Mouse (Mus musculus) midbrain, embryonic 12.5 days (tissue): Measurements from ENCODE around the gene Tshz2. TPM values are rescaled to one million over a fixed set of nuclear protein-coding genes. Genes with fewer than 3 reads are reported as not detected.

Experiments used
- ATAC-seq: fragments of 200-750 bp; cut with Nextera tagmentation; 2 replicates; pipeline ENCODE4 v1.8.0; 2017; ENCODE audit warnings: low read depth, moderate TSS enrichment, moderate library complexity; ENCODE audit not compliant: low FRiP score
- H3K27ac ChIP-seq: fragments of 300-500 bp; sonication (generic); replicated peaks from 2 replicates; pipeline ENCODE4 v1.5.1; 2016; ENCODE audit warnings: mild to moderate bottlenecking
- H3K27me3 ChIP-seq: fragments of 300-500 bp; sonication (generic); 2 replicates; pipeline ENCODE4 v1.6.1; 2016; ENCODE audit warnings: mild to moderate bottlenecking
- H3K36me3 ChIP-seq: fragments of 300-500 bp; sonication (generic); 2 replicates; pipeline ENCODE4 v1.6.1; 2016
- H3K4me1 ChIP-seq: fragments of 300-500 bp; sonication (generic); 2 replicates; pipeline ENCODE4 v1.6.1; 2016
- H3K4me2 ChIP-seq: fragments of 300-500 bp; sonication (generic); replicated peaks from 2 replicates; pipeline ENCODE4 v1.6.1; 2016; ENCODE audit warnings: mild to moderate bottlenecking, moderate library complexity
- H3K4me3 ChIP-seq: fragments of 300-500 bp; sonication (generic); 2 replicates; pipeline ENCODE4 v1.5.1; 2016; ENCODE audit warnings: mild to moderate bottlenecking
- H3K9ac ChIP-seq: fragments of 300-500 bp; sonication (generic); replicated peaks from 2 replicates; pipeline ENCODE4 v1.6.1; 2016; ENCODE audit warnings: mild to moderate bottlenecking, moderate library complexity
- H3K9me3 ChIP-seq: fragments of 300-500 bp; sonication (generic); 2 replicates; pipeline ENCODE4 v1.6.1; 2016; ENCODE audit warnings: mild to moderate bottlenecking
- WGBS: fragments of 180-500 bp; shearing (Covaris S2); methylation state at CpG from one replicate; pipeline ENCODE4 v1.1.7; 2016; 5-methylcytosine and 5-hydroxymethylcytosine counted together
- polyA plus RNA-seq: library from polyadenylated mRNA; unstranded; fragments of >200 nt; fragmentation: Nextera tagmentation; extraction: Ambion mirVana; gene quantifications from 2 replicates; pipeline ENCODE4 v1.2.1, GENCODE M21; 2016

Gene Tshz2
- polyA plus RNA-seq, 1 experiment from 2014 or later: 6.0 TPM

- ATAC-seq: no peak
- 80% methylated on average over 14 of the region's 14 CpGs for WGBS
These were observed 280.0 kb downstream of the Tshz2 start for GRCm38 (mm10) chr2:169912826-169913225.

GRCm38 (mm10) chr2:169914903-169915302 is 282.1 kb downstream of the Tshz2 start:
- H3K36me3 ChIP-seq: no peaks in the 10 kb centered on the region
- H3K4me2 ChIP-seq: no peak overlapping the region
- H3K4me1 ChIP-seq: no peaks in the 10 kb centered on the region
- 87% methylated on average over 8 of the region's 8 CpGs for WGBS
- H3K27ac ChIP-seq: no peak overlapping the region
- ATAC-seq: no peak
- H3K9ac ChIP-seq: no peak overlapping the region
- no peak overlapping the region for H3K4me3 ChIP-seq
- no peaks in the 10 kb centered on the region for H3K9me3 ChIP-seq
- H3K27me3 ChIP-seq: no peaks in the 10 kb centered on the region

More at GRCm38 (mm10) chr2:169912826-169913225, 280.0 kb downstream of the Tshz2 start:
- no peak overlapping the region for H3K4me2 ChIP-seq
- H3K36me3 ChIP-seq: no peaks in the 10 kb centered on the region
- H3K27ac ChIP-seq: no peak overlapping the region
- no peak overlapping the region for H3K9ac ChIP-seq
- no peaks in the 10 kb centered on the region for H3K9me3 ChIP-seq
- H3K4me1 ChIP-seq: no peaks in the 10 kb centered on the region
- no peaks in the 10 kb centered on the region for H3K27me3 ChIP-seq
- H3K4me3 ChIP-seq: no peak overlapping the region

DNA sequence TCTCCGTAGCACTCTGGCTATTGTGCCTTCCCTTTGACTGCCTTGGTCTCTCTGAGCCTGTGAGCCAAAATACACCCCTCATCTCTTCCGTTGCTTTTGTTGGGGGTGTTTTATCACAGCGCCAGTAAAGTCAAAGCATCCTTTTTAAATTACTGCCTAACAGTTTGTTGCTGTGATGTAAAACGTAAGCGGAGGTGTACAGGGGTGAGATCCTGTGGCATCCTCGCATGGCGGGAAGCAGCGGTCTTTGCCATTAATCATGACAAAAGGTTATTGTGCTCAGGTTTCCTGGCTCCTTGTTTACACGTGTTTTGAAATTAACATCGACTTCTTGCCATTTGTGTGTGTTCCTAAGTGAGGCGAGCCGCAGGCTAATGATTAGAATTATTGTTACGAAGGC is 282.5 kb downstream of the Tshz2 start:
- H3K27me3 ChIP-seq: no peaks in the 10 kb centered on the region
- H3K9me3 ChIP-seq: no peaks in the 10 kb centered on the region
- 87% methylated on average over 13 of the region's 13 CpGs for WGBS
- H3K9ac ChIP-seq: no peak overlapping the region
- no peak overlapping the region for H3K4me2 ChIP-seq
- no peaks in the 10 kb centered on the region for H3K4me1 ChIP-seq
- no peaks in the 10 kb centered on the region for H3K36me3 ChIP-seq
- H3K27ac ChIP-seq: no peak overlapping the region
- no peak overlapping the region for H3K4me3 ChIP-seq
- no peak for ATAC-seq

DNA sequence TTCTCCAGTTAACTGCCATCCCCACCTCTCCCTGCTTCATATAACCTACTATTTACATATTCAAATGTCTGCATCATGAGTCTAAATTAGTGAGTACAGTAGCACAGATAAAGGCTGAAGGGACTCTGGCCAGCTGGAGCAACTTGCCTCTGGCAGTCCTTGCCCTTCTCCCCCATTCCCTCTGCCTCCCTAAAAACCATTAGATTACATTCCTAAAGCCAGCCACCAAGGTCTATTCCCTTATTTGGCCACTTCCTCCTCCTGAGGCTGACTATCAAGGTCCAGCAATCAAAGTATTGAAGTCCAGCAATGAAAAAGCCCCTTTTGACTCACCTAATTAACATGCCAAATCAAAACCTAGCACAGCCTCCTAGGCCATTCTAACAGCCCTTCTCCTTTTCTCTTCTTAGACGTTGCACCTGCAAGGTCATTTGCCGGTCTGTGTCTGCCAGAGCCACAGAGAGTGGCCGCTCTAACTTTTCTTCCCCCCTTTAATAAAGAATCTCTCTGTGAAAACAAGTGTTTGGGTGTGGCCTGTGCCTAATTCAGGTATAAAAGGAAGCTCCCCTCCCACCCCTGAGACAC is 286.4 kb downstream of the Tshz2 start:
- H3K4me3 ChIP-seq: no peak overlapping the region
- no peak for ATAC-seq
- WGBS: 82% methylated on average over 3 of the region's 3 CpGs
- no peak overlapping the region for H3K27ac ChIP-seq
- no peak overlapping the region for H3K4me2 ChIP-seq
- no peaks in the 10 kb centered on the region for H3K9me3 ChIP-seq
- H3K9ac ChIP-seq: no peak overlapping the region
- no peaks in the 10 kb centered on the region for H3K36me3 ChIP-seq
- H3K4me1 ChIP-seq: no peaks in the 10 kb centered on the region
- H3K27me3 ChIP-seq: no peaks in the 10 kb centered on the region

- no peak for ATAC-seq
- H3K4me1 ChIP-seq: peaks cover 8% of the 10 kb centered on the region; the same call in 1 of the 2 replicates
- 78% methylated on average over 8 of the region's 8 CpGs for WGBS
These were observed 291.5 kb downstream of the Tshz2 start for GRCm38 (mm10) chr2:169924177-169924810.

DNA sequence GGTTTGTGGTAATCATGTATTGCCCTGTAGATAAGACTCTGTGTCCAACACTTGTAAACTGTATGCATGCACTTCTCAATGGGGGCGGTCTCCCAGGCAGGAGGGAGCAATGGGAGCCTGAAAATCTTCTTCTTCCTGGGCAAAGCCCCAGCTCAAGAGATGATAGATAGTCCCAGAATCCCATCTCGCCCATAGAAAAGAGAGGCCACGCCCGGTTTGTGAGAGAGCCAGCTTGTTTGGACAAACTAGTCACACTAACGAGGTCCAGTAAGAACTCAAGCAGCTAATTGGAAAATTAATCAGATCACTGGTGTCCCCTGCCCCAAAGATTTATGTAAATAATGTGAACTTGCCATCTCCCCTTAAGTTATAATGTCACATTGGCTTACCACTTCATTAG is 292.7 kb downstream of the Tshz2 start:
- no peak overlapping the region for H3K9ac ChIP-seq
- peaks cover 13% of the 10 kb centered on the region for H3K4me1 ChIP-seq
- H3K4me2 ChIP-seq: no peak overlapping the region
- H3K9me3 ChIP-seq: no peaks in the 10 kb centered on the region
- H3K27ac ChIP-seq: no peak overlapping the region
- no peaks in the 10 kb centered on the region for H3K27me3 ChIP-seq
- no peak for ATAC-seq
- no peaks in the 10 kb centered on the region for H3K36me3 ChIP-seq
- 83% methylated on average over 5 of the region's 5 CpGs for WGBS
- H3K4me3 ChIP-seq: no peak overlapping the region

More at GRCm38 (mm10) chr2:169924177-169924810, 291.5 kb downstream of the Tshz2 start:
- Histone ChIP-seq H3K9me3 (no peaks in the 10 kb centered on the region), H3K27ac (no peak overlapping the region), H3K36me3 (no peaks in the 10 kb centered on the region), H3K4me2 (no peak overlapping the region), H3K27me3 (no peaks in the 10 kb centered on the region), H3K4me3 (no peak overlapping the region), H3K9ac (no peak overlapping the region)

GRCm38 (mm10) chr2:169926016-169926415 is 293.2 kb downstream of the Tshz2 start:
- no peak overlapping the region for H3K4me2 ChIP-seq
- no peak overlapping the region for H3K27ac ChIP-seq
- no peaks in the 10 kb centered on the region for H3K36me3 ChIP-seq
- no peaks in the 10 kb centered on the region for H3K9me3 ChIP-seq
- 88% methylated on average over 11 of the region's 11 CpGs for WGBS
- no peak overlapping the region for H3K9ac ChIP-seq
- peaks cover 13% of the 10 kb centered on the region for H3K4me1 ChIP-seq
- no peak overlapping the region for H3K4me3 ChIP-seq
- H3K27me3 ChIP-seq: no peaks in the 10 kb centered on the region
- no peak for ATAC-seq

DNA sequence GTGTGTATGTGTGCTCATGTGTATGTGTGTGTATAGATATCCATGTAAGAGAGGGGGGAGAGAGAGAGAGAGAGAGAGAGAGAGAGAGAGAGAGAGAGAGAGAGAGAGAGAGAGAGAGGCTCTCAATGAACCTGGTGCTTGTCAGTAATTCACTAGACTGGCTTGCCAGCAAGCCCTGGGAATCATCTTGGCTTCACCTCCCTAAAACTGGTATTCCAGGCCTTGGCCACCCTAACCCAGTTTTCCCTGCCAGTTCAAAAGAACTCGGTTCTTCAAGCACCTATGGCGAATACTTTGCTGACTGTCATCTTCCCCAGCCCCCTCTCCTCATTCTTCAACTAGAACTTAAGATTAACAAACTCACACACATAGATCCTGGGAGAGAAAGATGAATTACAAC is 294.6 kb downstream of the Tshz2 start:
- ATAC-seq: no peak
- Histone ChIP-seq H3K9ac (no peak overlapping the region), H3K4me3 (no peak overlapping the region), H3K36me3 (no peaks in the 10 kb centered on the region), H3K4me2 (no peak overlapping the region), H3K27ac (no peak overlapping the region), H3K4me1 (peaks cover 13% of the 10 kb centered on the region), H3K9me3 (no peaks in the 10 kb centered on the region), H3K27me3 (no peaks in the 10 kb centered on the region)
- WGBS: 75% methylated on average over 2 of the region's 2 CpGs

DNA sequence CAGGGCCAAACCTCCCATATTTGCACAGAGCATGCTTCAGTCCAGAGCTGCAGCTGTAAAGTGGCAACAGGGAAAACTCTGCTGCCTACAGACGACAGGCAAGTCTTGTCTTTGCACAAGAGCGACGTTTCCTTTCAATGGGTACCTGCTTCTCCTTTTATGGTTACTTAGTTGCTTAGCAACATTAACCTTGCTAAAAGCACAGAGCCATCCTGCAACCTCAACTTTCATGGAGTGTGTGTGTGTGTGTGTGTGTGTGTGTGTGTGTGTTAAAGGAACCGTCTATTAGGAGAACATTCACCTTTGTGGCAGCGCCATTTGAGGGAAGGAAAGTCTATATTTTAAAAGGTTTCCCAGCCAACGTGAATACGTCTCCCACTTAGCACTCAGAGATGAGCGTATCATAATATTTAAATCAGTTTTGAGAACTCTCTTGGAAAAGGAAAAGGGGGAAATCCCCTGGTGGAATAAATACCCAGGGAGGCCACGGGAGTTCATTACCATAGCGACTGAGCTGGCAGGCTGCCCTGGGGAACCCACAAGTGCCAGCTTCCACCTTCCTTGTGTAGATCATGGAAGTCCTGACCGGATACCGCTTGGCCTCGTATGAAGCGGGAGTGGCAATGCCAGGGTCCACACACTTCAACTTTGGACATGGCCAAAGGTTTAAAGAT is 295.8 kb downstream of the Tshz2 start:
- Histone ChIP-seq H3K27ac (no peak overlapping the region), H3K9ac (no peak overlapping the region), H3K9me3 (no peaks in the 10 kb centered on the region), H3K4me3 (no peak overlapping the region), H3K27me3 (no peaks in the 10 kb centered on the region), H3K36me3 (no peaks in the 10 kb centered on the region), H3K4me2 (no peak overlapping the region), H3K4me1 (peaks cover 13% of the 10 kb centered on the region)
- no peak for ATAC-seq
- 67% methylated on average over 14 of the region's 14 CpGs for WGBS

DNA sequence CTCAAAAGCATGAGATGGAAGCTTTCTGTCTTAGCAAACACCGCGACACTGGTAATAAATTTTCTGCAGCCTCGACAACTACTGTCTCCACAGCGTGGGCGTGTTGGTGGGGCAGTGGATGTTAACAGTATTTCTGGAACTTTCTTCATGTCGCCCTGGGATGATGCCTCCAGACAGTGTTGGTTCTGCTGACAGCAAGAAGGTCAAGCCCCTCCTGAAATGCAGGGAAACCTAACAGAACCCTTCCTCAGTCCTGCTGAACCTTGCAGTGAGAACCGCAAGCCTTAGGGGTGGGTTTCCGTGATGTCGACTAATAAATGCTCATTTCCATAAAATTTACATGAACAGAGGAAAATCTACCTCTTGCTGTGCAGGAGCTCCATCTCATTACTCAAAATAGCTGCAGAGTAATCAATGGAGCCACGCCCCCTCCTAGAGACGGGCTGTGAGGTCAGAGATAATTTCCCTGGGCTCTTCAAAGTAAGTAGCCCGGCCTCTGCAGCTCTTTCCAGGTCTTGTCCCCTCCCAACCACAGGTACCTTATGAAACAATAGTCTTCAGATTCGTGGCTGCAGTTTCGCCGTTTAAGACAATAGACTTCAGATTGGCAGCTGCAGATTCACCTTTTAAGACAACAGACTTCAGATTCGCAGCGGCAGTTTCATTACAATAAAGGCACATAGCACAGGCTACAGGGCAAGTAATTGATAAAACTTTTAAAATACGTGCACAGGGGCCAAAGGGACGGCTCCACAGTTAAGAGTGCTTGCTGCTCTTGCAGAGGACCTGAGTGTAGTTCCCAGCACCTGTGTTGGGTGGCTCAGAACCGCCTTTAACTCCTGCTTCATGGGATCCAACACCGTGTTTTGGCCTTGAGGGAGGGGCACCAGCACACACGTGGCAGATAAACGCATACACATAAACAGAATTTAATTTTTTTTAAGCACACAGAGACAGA is 297.0 kb downstream of the Tshz2 start:
- no peaks in the 10 kb centered on the region for H3K27me3 ChIP-seq
- ATAC-seq: peak; percentile 65
- no peak overlapping the region for H3K27ac ChIP-seq
- H3K9me3 ChIP-seq: no peaks in the 10 kb centered on the region
- H3K4me2 ChIP-seq: peak overlapping the region; percentile 57
- H3K9ac ChIP-seq: peak overlapping the region; percentile 35; the same call in 1 of the 2 replicates
- 57% methylated on average over 23 of the region's 23 CpGs for WGBS
- H3K36me3 ChIP-seq: no peaks in the 10 kb centered on the region
- H3K4me3 ChIP-seq: peak overlapping the region; percentile 34
- peaks cover 13% of the 10 kb centered on the region for H3K4me1 ChIP-seq

DNA sequence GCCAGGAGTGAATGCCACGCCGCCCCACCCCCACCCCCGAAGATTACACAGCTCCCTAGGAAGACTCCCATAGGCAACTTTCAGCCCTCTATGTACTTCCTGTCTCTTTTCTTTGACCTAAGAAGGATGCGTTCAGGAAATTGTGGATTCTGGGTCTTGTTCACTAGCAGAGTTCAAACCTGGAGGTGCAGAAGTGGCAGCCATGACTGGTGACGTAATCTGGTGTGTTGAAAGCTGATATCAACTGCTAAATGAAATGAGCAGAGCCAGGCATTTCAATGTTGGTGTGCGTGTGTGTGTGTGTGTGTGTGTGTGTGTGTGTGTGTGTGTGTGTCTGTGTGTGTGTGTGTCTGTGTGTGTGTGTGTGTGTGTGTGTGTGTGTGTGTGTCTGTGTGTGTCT is 302.8 kb downstream of the Tshz2 start:
- no peak overlapping the region for H3K27ac ChIP-seq
- ATAC-seq: no peak
- no peaks in the 10 kb centered on the region for H3K4me1 ChIP-seq
- H3K9ac ChIP-seq: no peak overlapping the region
- H3K4me3 ChIP-seq: no peak overlapping the region
- WGBS: 83% methylated on average over 6 of the region's 6 CpGs
- H3K9me3 ChIP-seq: no peaks in the 10 kb centered on the region
- no peaks in the 10 kb centered on the region for H3K27me3 ChIP-seq
- no peaks in the 10 kb centered on the region for H3K36me3 ChIP-seq
- H3K4me2 ChIP-seq: no peak overlapping the region
